Mouse (Mus musculus): ENCODE measurements around the gene Egfl7. TPM values are rescaled to one million over a fixed set of nuclear protein-coding genes. Genes with fewer than 3 reads are reported as not detected.

The Egfl7 gene
- total and polyA plus RNA-seq, 2 experiments from 2014 or later: 63.2 to 83.0 TPM

DNA sequence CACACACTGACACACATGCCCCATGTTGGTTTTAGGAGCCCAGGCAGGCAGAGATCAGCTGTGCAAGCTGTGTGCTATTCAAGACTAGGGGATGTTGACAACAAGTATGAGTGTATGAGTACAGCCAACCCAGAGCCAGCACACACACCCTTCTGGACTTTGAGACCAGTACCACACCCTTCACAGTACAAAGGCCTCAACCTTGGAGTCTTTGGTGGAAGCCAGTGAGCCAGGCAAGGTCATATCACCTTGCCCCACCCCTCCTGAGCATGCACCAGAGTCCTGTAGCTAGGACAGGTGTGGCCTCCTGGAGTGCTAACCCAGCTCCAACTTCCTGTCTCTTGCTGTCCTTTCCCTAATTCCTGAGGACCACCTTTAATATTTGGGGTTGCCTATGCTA lies 31.2 kb downstream of the Egfl7 start:
- H3K27me3 ChIP-seq (ENCODE audit: insufficient read depth, low read length): no peaks in the 10 kb centered on the region
- no peak for ATAC-seq (ENCODE audit: low FRiP score)
- no peaks in the 10 kb centered on the region for H3K4me1 ChIP-seq (ENCODE audit: insufficient read depth, low read length)
- H3K27ac ChIP-seq (ENCODE audit: low read depth, low read length): no peak overlapping the region
- H3K4me3 ChIP-seq (ENCODE audit: low read depth, low read length): no peak overlapping the region
- H3K4me2 ChIP-seq (ENCODE audit: low read depth, low read length, poor library complexity, severe bottlenecking): no peak overlapping the region
- H3K9ac ChIP-seq (replicated peaks; ENCODE audit: low read length, poor library complexity, severe bottlenecking): no peak overlapping the region
- no peaks in the 10 kb centered on the region for H3K36me3 ChIP-seq (ENCODE audit: insufficient read depth, low read length)
- H3K9me3 ChIP-seq (ENCODE audit: low read length): no peaks in the 10 kb centered on the region
- no peak for TF ChIP-seq CTCF (IDR thresholded peaks at IDR 0.05)
- no peak for DNase-seq (ENCODE audit: low spot score)

GRCm38 (mm10) chr2:26611896-26612295 lies 32.1 kb downstream of the Egfl7 start:
- ATAC-seq (ENCODE audit: low FRiP score) (no peak), DNase-seq (ENCODE audit: low spot score) (no peak)
- Histone ChIP-seq H3K9me3 (ENCODE audit: low read length) (no peaks in the 10 kb centered on the region), H3K4me1 (ENCODE audit: insufficient read depth, low read length) (no peaks in the 10 kb centered on the region), H3K36me3 (ENCODE audit: insufficient read depth, low read length) (no peaks in the 10 kb centered on the region), H3K4me2 (ENCODE audit: low read depth, low read length, poor library complexity, severe bottlenecking) (no peak overlapping the region), H3K27ac (ENCODE audit: low read depth, low read length) (no peak overlapping the region), H3K4me3 (ENCODE audit: low read depth, low read length) (no peak overlapping the region), H3K9ac (replicated peaks; ENCODE audit: low read length, poor library complexity, severe bottlenecking) (no peak overlapping the region), H3K27me3 (ENCODE audit: insufficient read depth, low read length) (no peaks in the 10 kb centered on the region)
- TF ChIP-seq CTCF (IDR thresholded peaks at IDR 0.05): no peak

GRCm38 (mm10) chr2:26614903-26615302 lies 35.1 kb downstream of the Egfl7 start:
- no peak overlapping the region for H3K4me2 ChIP-seq (ENCODE audit: low read depth, low read length, poor library complexity, severe bottlenecking)
- no peak for DNase-seq (ENCODE audit: low spot score)
- TF ChIP-seq CTCF (IDR thresholded peaks at IDR 0.05): no peak
- no peaks in the 10 kb centered on the region for H3K4me1 ChIP-seq (ENCODE audit: insufficient read depth, low read length)
- no peak for ATAC-seq (ENCODE audit: low FRiP score)
- no peaks in the 10 kb centered on the region for H3K27me3 ChIP-seq (ENCODE audit: insufficient read depth, low read length)
- H3K4me3 ChIP-seq (ENCODE audit: low read depth, low read length): no peak overlapping the region
- H3K9ac ChIP-seq (replicated peaks; ENCODE audit: low read length, poor library complexity, severe bottlenecking): no peak overlapping the region
- H3K27ac ChIP-seq (ENCODE audit: low read depth, low read length): no peak overlapping the region
- H3K9me3 ChIP-seq (ENCODE audit: low read length): no peaks in the 10 kb centered on the region
- 79% methylated on average over 5 of the region's 5 CpGs for WGBS
- H3K36me3 ChIP-seq (ENCODE audit: insufficient read depth, low read length): no peaks in the 10 kb centered on the region

GRCm38 (mm10) chr2:26615459-26616124 lies 35.8 kb downstream of the Egfl7 start:
- H3K4me2 ChIP-seq (ENCODE audit: low read depth, low read length, poor library complexity, severe bottlenecking): no peak overlapping the region
- no peak for TF ChIP-seq CTCF (IDR thresholded peaks at IDR 0.05)
- H3K9me3 ChIP-seq (ENCODE audit: low read length): no peaks in the 10 kb centered on the region
- ATAC-seq (ENCODE audit: low FRiP score) (no peak), DNase-seq (ENCODE audit: low spot score) (no peak)
- no peaks in the 10 kb centered on the region for H3K27me3 ChIP-seq (ENCODE audit: insufficient read depth, low read length)
- no peak overlapping the region for H3K4me3 ChIP-seq (ENCODE audit: low read depth, low read length)
- no peaks in the 10 kb centered on the region for H3K4me1 ChIP-seq (ENCODE audit: insufficient read depth, low read length)
- no peak overlapping the region for H3K9ac ChIP-seq (replicated peaks; ENCODE audit: low read length, poor library complexity, severe bottlenecking)
- H3K36me3 ChIP-seq (ENCODE audit: insufficient read depth, low read length): no peaks in the 10 kb centered on the region
- 86% methylated on average over 4 of the region's 4 CpGs for WGBS
- H3K27ac ChIP-seq (ENCODE audit: low read depth, low read length): no peak overlapping the region

DNA sequence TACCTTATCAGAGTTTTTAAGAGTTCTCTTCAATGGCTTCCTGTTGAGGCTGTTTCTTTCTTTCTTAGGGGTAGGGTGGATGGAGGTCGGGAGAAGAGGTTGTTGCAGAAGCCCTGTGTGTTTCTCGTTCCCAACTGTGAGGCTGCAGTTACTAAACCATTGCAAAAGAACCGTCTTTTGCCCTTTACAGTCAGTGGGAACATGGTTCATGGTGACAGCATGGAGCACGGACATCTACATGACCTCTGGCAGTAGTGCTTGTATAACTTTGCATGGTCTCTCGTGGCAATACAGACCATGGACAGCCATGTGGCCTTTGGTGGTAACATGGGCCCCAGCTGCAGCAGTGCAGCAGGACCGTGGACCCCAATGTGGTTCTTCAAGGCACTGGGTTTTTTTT lies 37.5 kb downstream of the Egfl7 start:
- ATAC-seq (ENCODE audit: low FRiP score) (no peak), DNase-seq (ENCODE audit: low spot score) (no peak)
- 83% methylated on average over 6 of the region's 6 CpGs for WGBS
- Histone ChIP-seq H3K9me3 (ENCODE audit: low read length) (no peaks in the 10 kb centered on the region), H3K36me3 (ENCODE audit: insufficient read depth, low read length) (no peaks in the 10 kb centered on the region), H3K27ac (ENCODE audit: low read depth, low read length) (no peak overlapping the region), H3K4me1 (ENCODE audit: insufficient read depth, low read length) (no peaks in the 10 kb centered on the region), H3K4me3 (ENCODE audit: low read depth, low read length) (no peak overlapping the region), H3K9ac (replicated peaks; ENCODE audit: low read length, poor library complexity, severe bottlenecking) (no peak overlapping the region), H3K27me3 (ENCODE audit: insufficient read depth, low read length) (no peaks in the 10 kb centered on the region), H3K4me2 (ENCODE audit: low read depth, low read length, poor library complexity, severe bottlenecking) (no peak overlapping the region)
- TF ChIP-seq CTCF (IDR thresholded peaks at IDR 0.05): no peak

GRCm38 (mm10) chr2:26617928-26618327 lies 38.1 kb downstream of the Egfl7 start:
- H3K27ac ChIP-seq (ENCODE audit: low read depth, low read length): no peak overlapping the region
- TF ChIP-seq CTCF (IDR thresholded peaks at IDR 0.05): no peak
- 57% methylated on average over 7 of the region's 7 CpGs for WGBS
- H3K9me3 ChIP-seq (ENCODE audit: low read length): no peaks in the 10 kb centered on the region
- no peak overlapping the region for H3K4me3 ChIP-seq (ENCODE audit: low read depth, low read length)
- H3K4me2 ChIP-seq (ENCODE audit: low read depth, low read length, poor library complexity, severe bottlenecking): no peak overlapping the region
- ATAC-seq (ENCODE audit: low FRiP score): no peak
- DNase-seq (ENCODE audit: low spot score): no peak
- H3K36me3 ChIP-seq (ENCODE audit: insufficient read depth, low read length): no peaks in the 10 kb centered on the region
- H3K4me1 ChIP-seq (ENCODE audit: insufficient read depth, low read length): no peaks in the 10 kb centered on the region; the same call in 1 of the 2 replicates
- H3K27me3 ChIP-seq (ENCODE audit: insufficient read depth, low read length): no peaks in the 10 kb centered on the region
- no peak overlapping the region for H3K9ac ChIP-seq (replicated peaks; ENCODE audit: low read length, poor library complexity, severe bottlenecking)

All from midbrain, postnatal 0 days (tissue).